Mouse (Mus musculus) layer of hippocampus, adult 9-10 months (tissue): ENCODE data around the gene Mapre1.
A peak's percentile ranks its signal among the peaks of the same experiment; 100 is the strongest.
"Not testable (repeated sequence)": the region's sequence is repeated elsewhere in the genome, so short reads cannot be mapped to it uniquely, and the experiment has no call there.

Experiments
- DNase-seq: peaks from one replicate; pipeline ENCODE4 v3.0.0; 2022; ENCODE audit warnings: low spot score

The Mapre1 gene

DNA sequence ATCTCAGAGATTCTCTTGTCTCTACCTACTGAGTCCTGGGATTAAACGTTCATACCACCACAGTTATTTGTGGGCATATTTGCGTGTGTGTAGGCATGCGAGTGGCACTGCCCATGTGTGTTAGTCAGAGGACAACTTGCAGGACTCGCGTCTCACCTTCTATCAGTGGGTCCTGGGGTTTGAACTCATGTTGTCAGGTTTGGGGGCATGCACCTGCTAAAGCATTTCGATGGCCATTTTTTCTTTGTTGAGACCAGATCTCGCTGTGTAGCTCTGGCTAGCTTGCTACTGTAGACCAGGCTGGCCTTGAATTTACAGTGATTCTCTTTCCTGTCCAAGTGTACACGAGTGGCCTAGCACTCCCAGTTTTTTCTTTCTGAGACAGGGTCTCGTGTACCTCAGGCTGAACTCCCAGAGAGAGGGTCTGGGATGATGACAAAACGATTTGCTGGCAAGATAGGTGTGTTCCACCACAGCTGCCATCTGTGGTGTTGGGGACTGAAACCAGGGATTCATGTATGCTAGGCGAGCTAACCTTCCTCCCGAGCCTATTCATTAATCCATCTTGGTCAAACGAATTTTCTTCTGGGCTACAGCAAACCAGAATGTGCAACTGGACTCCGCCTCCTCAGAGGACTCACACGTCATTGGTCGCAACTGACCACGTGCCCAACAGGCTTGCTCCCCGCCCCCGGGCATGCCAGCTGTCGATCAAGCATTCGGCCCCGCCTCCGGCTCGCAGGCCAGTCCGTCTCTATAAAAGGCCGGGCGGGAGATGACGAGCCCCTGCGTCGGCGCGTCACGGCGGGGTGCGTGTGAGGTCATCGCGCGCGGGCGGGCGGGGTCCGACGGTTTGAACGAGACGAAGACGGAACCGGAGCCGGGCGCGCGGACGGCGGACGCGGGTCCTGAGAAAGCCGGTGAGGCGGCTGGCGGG is at the start of gene Mapre1:
Mapre1 (plus strand) TSS at position 775 of the 937 bp plus-strand sequence.
- DNase-seq = peak; percentile 97

DNA sequence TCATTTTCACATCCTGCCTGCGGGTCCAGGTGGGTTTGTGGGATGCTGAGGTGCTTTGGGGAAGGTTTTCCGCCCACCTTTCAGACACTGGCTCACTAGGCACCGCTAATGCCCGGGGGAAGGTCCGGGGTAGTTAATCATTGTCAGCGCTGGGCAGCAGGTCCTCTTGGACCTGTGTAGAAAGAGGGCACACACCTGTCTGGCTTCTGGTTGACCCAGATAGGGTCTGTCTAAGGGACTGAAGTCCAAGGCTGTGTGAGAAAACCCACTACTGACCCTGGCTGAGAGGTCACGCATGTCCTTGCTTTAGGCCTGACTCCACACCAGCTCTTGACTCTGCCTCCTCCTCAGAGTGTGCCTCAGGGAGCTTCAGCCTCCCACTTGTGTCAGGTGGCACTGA is 47.7 kb upstream of the Mapre1 start:
- DNase-seq = not testable (repeated sequence)

DNA sequence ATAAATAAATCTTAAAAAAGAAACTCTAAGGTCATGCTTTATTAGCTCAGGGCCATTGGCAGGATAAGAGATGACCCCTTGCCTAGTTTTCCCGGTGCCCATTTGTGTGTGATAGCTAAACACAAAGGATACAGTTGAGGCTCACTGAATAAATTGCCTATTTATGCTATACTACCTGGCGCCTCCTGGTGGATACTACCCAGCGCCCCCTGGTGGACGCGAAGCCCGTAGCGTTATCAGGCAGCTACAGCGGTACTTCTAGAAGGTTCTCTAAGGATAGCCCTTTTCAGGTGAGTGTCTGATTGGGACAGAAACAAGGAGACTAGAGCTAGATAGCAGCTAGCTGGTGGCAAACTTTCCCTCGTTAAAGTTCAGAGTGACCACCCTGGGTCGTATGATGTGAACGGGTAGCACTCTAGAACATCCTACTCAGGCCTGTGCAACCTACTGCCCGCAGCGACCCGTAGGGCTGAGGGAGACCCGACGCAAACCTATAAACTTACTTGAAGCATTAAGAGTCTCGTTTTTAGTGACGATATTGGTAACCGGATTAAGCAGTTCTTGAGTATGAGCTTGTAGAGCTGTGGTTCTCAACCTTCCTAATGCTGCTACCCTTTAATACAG is 46.5 kb upstream of the Mapre1 start:
- DNase-seq = no peak

DNA sequence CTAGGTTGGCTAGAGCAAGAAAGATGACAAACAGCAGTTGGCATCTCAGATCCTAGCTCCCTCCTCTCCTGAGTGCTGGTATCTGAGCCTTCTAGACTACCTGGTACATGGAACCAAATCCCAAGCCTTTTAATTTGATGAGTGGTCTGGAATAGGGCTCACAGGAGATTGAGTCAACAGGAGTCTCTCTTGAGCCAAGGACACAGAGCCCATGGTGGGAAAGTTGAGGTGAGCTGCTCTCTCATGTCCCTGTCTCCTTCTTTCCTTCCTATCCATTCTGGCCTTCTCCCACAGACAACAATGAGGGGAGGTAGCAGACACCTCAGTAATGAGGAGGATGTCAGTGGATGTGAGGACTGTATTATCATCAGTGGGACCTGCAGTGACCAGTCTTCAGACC is 44.7 kb upstream of the Mapre1 start, which contains the start of gene Dnmt3c:
Dnmt3c (plus strand) TSS at position 301 of the 400 bp plus-strand sequence.
- DNase-seq = no peak

DNA sequence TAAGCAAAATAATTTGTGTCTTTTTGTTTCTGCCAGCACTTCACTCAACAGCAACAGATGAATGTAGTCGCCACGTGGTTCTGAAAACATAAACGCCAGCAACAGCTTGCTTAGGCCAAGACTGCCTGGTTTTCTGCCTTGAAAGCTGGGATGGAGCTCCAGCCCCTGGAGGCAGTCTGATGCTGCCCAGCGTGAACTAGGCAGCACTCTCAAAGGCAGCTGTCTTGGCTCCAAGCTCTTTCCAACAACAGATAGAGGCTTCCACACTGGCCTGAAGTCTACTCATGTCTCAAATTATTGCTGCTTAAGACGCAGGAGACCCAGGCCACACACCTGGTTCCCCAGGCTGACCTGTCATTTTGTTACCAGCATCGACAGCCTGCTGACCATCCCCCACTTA is 37.7 kb upstream of the Mapre1 start:
- no peak for DNase-seq

DNA sequence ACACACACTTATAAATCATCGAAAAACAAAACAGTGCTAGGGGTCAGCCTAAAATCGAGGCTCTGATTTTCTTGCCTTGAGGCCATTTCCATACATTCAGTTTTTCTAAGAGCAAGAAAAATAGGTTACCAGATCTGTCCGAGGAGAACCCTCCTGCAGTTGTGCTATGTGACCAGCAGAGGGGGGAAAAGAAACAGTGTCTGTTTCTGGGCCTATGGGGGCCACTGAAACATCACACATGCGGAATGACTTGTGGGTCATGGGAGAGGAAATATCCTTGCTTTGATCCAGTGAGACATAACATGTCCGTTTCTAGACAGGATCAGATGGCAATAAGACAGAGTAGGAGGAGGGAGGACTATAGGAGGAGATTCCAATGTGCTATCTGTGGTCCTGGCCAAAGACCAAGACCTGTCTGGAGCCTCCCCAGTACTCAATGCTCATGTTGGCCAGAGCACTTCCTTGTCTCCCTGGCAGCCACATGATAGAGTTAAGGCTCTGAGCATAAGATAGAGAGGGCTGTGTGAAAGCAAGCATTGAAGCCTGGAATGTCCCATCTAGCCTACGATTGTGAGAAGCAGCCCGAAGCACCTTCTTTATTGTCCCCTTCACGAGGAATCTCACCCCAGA is 30.3 kb upstream of the Mapre1 start:
- DNase-seq = no peak

DNA sequence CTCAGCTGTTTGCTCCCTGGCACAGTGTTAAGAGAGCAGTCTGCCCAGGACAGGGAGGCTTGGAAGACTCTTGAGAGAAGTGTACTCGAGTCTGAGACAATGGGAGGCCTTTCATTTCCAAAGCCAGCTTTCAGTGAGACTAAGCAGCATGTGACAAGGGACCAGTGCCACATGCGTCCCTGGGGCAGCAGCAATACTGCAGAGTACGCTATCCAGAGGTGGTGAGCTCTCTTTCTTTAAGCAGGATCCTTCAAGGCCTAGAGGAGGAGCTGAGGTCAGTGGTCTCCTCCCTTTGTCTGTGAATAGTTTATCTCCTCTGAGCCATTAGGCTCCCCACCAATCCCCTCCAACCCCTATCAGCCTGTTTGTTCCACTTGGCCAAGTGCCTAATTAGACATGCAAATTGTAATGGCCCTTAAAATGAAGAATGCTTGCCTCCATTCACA is 28.4 kb upstream of the Mapre1 start:
- peak; percentile 24 for DNase-seq

DNA sequence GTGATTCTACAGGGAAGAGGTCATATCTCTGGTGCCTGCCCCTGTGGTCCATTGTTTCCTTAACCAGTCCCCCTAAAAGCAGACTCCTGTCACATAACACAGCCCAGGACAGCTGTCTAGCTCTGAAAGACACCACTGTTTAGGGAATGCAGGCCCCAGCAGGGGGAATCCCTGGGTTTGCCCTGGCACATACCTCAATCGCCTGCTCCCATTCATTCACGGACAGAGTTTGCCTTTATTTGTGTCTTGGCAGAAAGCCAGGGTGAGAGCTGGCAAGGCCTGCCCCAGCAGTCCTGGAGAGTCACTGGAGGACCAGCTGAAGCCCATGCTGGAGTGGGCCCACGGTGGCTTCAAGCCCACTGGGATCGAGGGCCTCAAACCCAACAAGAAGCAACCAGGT is 27.8 kb upstream of the Mapre1 start:
- peak; percentile 65 for DNase-seq

DNA sequence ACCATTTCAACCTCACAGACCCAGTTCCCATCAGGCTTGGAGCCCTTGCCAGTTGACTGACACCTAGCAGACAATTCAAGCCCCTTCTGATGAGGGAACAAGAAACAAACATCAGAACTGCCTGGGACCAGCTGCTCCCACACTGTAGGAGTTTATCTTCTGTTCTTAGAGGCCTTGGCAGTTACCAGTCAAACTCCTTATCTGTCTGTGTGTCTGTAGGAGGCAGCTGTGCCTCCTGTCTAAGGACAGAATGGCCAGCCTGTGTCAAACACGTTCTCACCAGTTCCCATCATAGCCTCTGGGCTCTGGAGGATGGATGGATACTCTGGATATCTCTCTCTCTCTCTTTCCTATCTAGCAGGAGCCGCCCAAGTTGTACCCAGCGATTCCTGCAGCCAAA is 23.2 kb upstream of the Mapre1 start:
- DNase-seq = not testable (repeated sequence)

DNA sequence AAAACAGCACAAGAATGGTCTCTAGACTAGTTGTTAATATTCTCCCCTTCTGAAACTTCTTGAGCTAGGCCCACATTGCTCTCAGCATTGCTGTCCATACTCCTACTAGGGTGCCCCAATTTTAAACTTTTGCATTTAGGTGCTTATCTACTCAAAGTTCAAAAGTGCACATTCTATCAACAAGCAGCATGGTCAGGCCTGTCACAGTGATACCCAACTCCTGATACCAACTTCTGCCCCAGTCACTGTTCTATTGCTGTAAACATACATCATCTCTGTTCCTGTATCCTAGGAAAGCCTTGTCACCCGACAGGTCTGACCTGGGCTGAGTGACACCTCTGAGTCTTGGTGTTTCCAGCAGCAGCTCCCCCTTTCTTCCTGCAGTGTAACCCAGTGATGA is 18.0 kb upstream of the Mapre1 start:
- DNase-seq = no peak

DNA sequence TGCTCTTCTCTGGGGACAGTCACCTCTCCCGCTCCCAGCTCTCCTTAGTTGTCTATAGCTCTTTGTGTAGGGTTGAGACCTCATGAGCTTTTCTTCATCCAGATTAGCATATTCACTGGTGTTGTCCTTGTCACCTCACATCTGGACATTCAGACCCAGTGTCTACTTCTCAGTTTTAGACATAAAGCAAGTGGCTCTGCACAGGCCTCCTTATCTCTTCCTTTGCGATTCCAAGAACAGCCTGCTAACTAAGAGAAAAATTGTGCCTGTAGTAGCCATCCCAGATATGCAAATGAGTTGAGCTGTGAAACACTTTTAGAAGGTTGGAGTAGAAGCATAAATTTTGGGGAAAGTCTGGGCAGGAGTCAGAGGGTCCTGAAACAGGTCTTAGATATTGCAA is 16.6 kb upstream of the Mapre1 start:
- no peak for DNase-seq

DNA sequence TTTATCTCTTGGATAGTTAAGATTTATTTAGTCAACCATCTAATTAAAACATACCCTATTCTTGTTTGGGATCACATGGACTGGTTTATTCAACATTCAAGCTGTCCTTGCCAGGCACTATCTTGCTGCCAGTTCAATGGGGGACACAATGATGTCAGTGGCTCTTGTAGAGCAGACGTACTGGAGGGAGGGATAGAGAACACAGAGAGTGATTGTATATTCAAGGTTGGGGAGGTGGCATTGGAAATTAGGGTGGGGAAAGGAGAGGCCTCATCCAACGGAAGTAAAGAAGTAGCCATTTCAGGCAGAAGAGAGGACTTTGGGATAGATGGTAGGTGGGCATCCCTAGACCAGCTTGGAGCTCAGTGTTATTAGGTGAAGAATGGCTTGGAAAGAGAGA is 16.2 kb upstream of the Mapre1 start:
- DNase-seq = no peak

DNA sequence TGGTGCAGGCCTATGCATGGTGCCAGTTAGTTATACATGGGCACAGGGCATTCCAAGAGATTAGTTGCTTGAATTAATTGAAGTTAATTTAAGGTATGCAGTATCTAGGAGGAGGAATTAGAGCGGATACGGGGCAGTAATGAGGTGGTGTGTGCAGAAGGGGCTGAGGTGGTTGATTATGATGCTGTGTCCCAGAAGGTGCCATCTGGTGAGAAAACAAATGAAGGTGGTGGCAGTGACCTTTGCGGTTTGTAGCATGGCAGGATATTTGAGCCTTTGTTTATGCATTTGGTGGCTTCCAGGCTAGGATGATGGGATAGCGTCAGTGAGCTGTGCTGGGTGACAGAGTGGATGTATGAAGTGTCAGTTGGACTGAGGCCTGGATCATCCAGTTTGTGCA is 15.8 kb upstream of the Mapre1 start:
- no peak for DNase-seq

DNA sequence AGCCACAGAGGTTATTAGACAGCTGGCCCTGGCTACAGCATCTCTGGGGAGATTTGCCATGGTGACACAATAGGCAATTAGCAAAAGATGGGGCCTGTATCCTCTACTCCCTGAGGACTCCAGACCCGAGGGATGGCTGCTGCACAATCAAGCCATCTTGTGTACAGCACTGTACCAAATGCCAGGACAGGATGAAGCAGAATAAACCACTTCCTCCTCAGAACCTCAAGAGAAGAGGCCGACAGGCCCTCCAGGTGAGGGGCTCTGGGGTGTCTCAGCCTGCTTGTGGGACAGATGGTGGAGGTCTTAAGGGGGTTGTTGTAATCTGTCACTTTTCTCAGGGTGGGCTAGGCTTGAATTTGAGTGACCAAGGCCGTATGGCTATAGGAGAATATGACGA is 7.0 kb upstream of the Mapre1 start:
- no peak for DNase-seq

DNA sequence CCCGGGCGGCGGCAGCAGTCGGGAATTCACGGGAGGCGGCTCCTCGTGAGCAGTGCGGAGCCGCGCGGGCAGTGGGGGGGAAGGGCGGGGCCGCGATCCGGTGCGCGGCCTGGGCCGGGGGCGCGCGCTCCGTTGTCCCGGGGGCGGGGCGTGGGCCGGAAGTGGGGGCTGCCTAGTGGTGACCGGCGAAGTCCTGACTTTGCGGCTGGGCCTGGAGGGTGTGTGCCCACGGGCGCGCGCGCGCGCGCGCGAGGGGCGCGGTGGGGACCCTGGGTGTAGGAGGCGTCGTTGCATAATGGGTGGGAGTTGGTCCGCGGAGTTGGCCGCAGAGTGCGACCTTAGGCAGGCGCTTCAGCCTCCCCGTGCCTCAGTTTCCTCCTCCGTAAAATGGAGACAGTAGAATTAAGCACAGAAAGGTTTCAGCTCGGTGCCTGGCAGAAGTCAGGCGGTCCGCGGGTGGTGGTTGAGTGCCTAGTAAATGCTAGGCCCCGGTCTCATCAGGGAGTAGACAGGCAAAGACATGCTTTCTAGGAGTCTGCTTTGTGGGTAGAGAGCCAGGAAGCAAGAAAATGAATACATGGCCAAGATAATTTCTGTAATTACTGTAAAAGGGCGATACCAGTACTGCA is 477 bp downstream of the Mapre1 start:
- no peak for DNase-seq

DNA sequence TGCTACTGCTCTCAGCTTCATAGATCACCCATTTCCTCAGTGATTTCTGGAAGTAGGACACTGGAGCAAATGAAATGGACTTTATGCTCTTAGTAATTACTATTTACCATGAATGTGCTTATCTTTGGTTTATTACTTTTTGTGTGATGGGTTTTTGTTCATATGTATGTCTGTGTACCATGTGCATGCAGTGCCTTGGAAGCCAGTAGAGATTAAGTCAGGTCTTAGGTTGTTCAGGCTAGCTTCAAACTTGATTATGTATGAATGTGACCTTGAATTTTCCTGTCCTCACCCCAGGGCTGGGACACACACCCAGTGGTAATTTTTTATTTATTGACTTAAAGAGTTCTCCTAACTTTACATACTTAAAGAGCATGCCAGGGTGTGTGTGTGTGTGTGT is 6.9 kb downstream of the Mapre1 start:
- no peak for DNase-seq

DNA sequence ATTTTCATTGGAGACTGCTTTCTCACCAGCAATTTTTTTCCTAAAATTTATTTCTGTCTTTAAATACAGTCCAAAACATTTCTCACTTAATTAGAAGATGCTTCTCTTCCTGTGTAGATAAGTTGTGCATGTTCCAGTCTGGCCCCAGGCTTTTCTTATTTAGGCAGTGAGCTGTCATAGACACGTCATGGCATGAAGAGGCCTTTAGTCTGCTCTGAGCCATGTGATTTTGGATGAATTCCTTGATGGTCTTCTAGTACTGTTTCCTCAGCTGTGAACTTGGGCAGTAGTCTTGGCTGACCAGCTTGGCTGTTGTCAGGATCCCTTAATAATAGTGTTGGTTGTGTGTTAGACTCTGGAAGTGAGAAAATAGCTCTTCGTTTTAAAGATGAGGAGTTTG is 9.3 kb downstream of the Mapre1 start:
- DNase-seq = no peak

DNA sequence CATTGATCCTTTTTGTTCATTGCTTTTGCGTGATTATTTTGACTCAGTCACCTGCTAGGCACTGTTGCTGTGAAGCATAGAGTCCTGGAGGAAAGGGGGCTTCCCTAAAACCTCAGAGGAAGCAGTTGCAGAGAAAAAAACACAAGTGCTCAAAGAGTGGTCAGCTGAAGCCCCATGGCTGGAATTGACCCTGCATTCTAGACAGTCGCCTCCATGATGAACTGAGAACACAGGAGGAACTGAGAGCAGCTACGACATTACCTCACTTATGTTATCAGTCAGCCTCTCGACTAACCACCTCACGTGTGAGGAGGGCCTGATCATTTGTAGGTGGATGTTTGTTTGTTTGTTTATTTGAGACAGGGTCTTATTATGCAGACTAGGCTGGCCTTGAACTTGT is 21.0 kb downstream of the Mapre1 start:
- DNase-seq = no peak

DNA sequence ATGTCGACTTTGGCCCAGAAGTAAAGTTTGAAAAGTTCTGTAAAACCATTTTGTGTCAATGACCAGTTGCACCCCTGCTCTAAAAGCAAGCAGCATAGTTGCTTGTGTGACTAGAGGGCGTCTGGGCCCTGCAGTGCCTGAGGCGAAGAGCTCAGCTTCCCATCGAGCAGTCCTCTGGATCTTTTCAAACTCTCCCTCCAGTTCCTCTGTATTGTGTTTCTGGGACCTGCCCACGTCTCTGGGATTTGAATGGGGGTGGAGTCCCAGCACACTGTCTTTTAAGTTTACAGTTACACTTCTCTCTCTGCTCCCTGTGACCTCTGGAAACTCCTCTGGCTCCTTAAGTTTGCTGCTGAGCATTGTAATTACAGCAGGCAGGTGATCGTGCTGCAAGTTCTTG is 26.4 kb downstream of the Mapre1 start:
- no peak for DNase-seq

DNA sequence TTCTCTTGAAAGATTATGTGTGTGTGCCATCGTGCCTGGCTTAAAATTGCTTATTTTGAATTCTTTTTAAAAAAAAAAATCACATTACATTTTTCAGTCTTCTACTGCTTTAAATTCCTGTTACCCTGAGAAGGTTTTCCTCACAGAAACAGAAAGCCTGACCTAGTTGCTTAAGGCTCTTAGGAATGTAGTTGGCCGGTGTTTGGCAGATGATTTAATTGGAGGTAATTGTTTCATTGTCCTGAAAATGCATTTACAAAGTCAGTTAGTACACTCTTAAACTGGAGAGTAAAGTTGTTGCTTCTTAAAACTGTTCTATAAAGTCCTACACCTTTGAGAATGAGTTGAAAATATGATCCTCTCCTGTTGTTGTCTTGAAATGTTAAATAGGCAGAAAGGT is 27.8 kb downstream of the Mapre1 start:
- DNase-seq = no peak

DNA sequence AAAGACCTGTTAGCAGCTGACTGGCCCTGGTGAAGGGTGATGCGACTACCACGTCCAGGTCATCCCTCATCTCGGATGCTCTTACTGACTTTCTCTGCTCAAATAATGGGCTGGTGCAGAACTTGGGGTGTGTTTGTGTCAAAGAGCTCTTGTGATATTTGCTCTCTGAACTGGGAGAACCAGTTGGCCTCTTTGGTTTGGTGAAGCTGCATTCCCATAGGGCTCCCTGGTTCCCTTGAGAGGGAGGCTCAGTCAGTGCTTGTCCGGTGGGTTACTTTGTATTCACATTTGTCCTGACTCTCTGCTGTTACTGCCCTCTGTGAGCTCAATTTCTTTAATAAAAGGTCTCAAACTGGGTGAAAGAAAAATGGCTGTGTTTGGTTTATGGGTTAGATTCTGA is 31.9 kb downstream of the Mapre1 start:
- DNase-seq = no peak

DNA sequence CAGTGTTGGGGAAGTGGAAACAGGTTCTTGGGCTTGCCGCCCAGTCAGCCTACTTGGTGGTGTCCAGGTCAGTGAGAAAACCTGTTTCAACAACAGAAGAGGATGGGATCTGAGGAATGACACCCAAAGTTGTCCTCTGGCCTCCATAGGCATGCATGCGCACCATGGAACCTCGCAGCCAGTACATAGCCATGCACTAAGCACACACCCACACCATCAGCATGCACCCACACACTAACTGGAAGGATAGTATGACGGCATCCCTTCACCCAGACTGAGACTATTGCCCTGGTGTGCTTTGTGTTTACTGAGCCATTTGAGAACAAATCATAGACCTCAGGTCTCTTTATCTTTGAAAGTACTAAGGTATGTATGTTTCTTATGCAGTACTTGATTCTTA is 34.4 kb downstream of the Mapre1 start:
- no peak for DNase-seq
